Mouse (Mus musculus): Measurements from ENCODE around the gene Flnb.

The Flnb gene

GRCm38 (mm10) chr14:7817770-7818462, at the start of gene Flnb:
TSS of gene Flnb (plus strand) at chr14:7817957.
- DNase-seq, result peak; percentile 99

- DNase-seq, result peak in 1 of 2 experiments; percentile 8
These were observed 43.9 kb upstream of the Flnb start for GRCm38 (mm10) chr14:7773714-7774389.

GRCm38 (mm10) chr14:7786073-7786472, 31.7 kb upstream of the Flnb start:
- DNase-seq, result no peak

GRCm38 (mm10) chr14:7789266-7790030, 28.3 kb upstream of the Flnb start:
- no peak for DNase-seq

GRCm38 (mm10) chr14:7791061-7791531, 26.7 kb upstream of the Flnb start:
- no peak for DNase-seq

- DNase-seq, result peak; percentile 57 to 73
These were observed 26.1 kb upstream of the Flnb start, which contains the start of gene Gm26661 for GRCm38 (mm10) chr14:7791532-7792159. TSS of gene Gm26661 (plus strand) at chr14:7791587.

- no peak for DNase-seq
These were observed 21.8 kb upstream of the Flnb start for GRCm38 (mm10) chr14:7795961-7796360.

GRCm38 (mm10) chr14:7800611-7801010, 17.1 kb upstream of the Flnb start:
- no peak for DNase-seq

GRCm38 (mm10) chr14:7801831-7802230, 15.9 kb upstream of the Flnb start:
- peak; percentile 68 to 81 for DNase-seq

GRCm38 (mm10) chr14:7803874-7804557, 13.7 kb upstream of the Flnb start:
- peak; percentile 62 to 70 for DNase-seq

GRCm38 (mm10) chr14:7804558-7804905, 13.2 kb upstream of the Flnb start:
- DNase-seq, result no peak

- DNase-seq, result no peak
These were observed 10.0 kb upstream of the Flnb start for GRCm38 (mm10) chr14:7807711-7808110.

GRCm38 (mm10) chr14:7808501-7808981, 9.2 kb upstream of the Flnb start:
- no peak for DNase-seq

- DNase-seq, result no peak
These were observed 8.5 kb upstream of the Flnb start for GRCm38 (mm10) chr14:7809043-7809955.

- peak; percentile 59 to 64 for DNase-seq
These were observed 835 bp downstream of the Flnb start for GRCm38 (mm10) chr14:7818463-7819121.

- DNase-seq, result no peak
These were observed 1.7 kb downstream of the Flnb start for GRCm38 (mm10) chr14:7819446-7819845.

GRCm38 (mm10) chr14:7821341-7821740, 3.6 kb downstream of the Flnb start:
- no peak for DNase-seq

GRCm38 (mm10) chr14:7822693-7823092, 4.9 kb downstream of the Flnb start:
- DNase-seq, result no peak

- no peak for DNase-seq
These were observed 7.0 kb downstream of the Flnb start for GRCm38 (mm10) chr14:7824651-7825268.
